Mouse (Mus musculus) left cerebral cortex, postnatal 10 days (tissue): ENCODE results near the gene Fam204a. TPM values are rescaled to one million over a fixed set of nuclear protein-coding genes. Genes with fewer than 3 reads are reported as not detected.

Source experiments
- DNase-seq, 2 experiments: peaks; one replicate each; pipeline ENCODE4 v3.0.0; 2021 to 2022; ENCODE audit warnings: low spot score in 2 of 2, mixed read lengths in 1 of 2; ENCODE audit errors: extremely low spot score in 1 of 2
- intact Hi-C: fragments of 180-260 bp; cut with DNase I; formaldehyde crosslinking; loops from one replicate; pipeline ENCODE4 v1.15.1; 2025
- total RNA-seq, 2 experiments: library from RNA; stranded (reverse); gene quantifications; 2 replicates each; pipeline ENCODE4 v1.2.3; 2021

Gene Fam204a
- total RNA-seq, 2 experiments from 2014 or later, result 36.2 to 38.7 TPM

GRCm38 (mm10) chr19:60178771-60179563, 47.5 kb downstream of the Fam204a start:
- DNase-seq, result peak in 1 of 2 experiments; percentile 33
- intact Hi-C loops, result no loop called here

GRCm38 (mm10) chr19:60165417-60165816, 61.1 kb downstream of the Fam204a start:
- intact Hi-C loops, result no loop called here
- DNase-seq, result no peak

- peak in 1 of 2 experiments; percentile 52 for DNase-seq
- intact Hi-C loops, result no loop called here
These were observed 65.8 kb downstream of the Fam204a start for GRCm38 (mm10) chr19:60160611-60161274.

- intact Hi-C loops, result no loop called here
- DNase-seq, result no peak
These were observed 66.7 kb downstream of the Fam204a start for GRCm38 (mm10) chr19:60159827-60160226.

GRCm38 (mm10) chr19:60155266-60155665, 71.2 kb downstream of the Fam204a start:
- DNase-seq, result no peak
- intact Hi-C loops, result no loop called here

GRCm38 (mm10) chr19:60153096-60153495, 73.4 kb downstream of the Fam204a start:
- DNase-seq, result no peak
- intact Hi-C loops, result no loop called here

GRCm38 (mm10) chr19:60150056-60150455, 76.4 kb downstream of the Fam204a start:
- intact Hi-C loops, result no loop called here
- no peak for DNase-seq

- intact Hi-C loops, result loop anchor here (10.0 kb wide), 1 partner anchor 205 kb away; the partner anchor contains the start of gene Rab11fip2
These were observed 77.2 kb downstream of the Fam204a start for GRCm38 (mm10) chr19:60149078-60149960.

More at GRCm38 (mm10) chr19:60149078-60149960, 77.2 kb downstream of the Fam204a start:
- no peak for DNase-seq

Other genes with a start within 250 kb of the Fam204a start
- gene Prlhr, start 241.6 kb upstream of the Fam204a start, total RNA-seq, result under 1 TPM in 1 of 2 experiments, not detected in 1; 0.28 TPM